Mouse (Mus musculus) olfactory bulb, adult 2 months (tissue): ENCODE data around the gene Acnat1.
"Not testable (repeated sequence)": the region's sequence is repeated elsewhere in the genome, so short reads cannot be mapped to it uniquely, and the experiment has no call there.

Experiments
- CTCF ChIP-seq: fragments of 200-500 bp; IDR thresholded peaks from 2 replicates; pipeline ENCODE4 v1.5.1; 2012; ENCODE audit warnings: low read depth, mild to moderate bottlenecking, low read length, moderate library complexity; ENCODE audit not compliant: insufficient read depth
- POLR2A ChIP-seq: fragments of 200-500 bp; IDR thresholded peaks from 2 replicates; pipeline ENCODE4 v1.6.1; 2012; ENCODE audit warnings: mild to moderate bottlenecking, low read depth, low read length, moderate library complexity; ENCODE audit not compliant: insufficient read depth

GRCm38 (mm10) chr4:49410151-49410550 lies 63.6 kb downstream of the Acnat1 start:
- not testable (repeated sequence) for TF ChIP-seq CTCF, POLR2A
